Mouse (Mus musculus) heart, adult 2 months (tissue): ENCODE data around the gene Sarm1. TPM values are rescaled to one million over a fixed set of nuclear protein-coding genes. Genes with fewer than 3 reads are reported as not detected.
"Not testable (repeated sequence)": the region's sequence is repeated elsewhere in the genome, so short reads cannot be mapped to it uniquely, and the experiment has no call there.

ENCODE experiments used
- DNase-seq, 2 experiments: peaks; one replicate each; pipeline ENCODE4 v3.0.0; 2021
- H3K27ac ChIP-seq: fragments of 200-600 bp; 2 replicates; pipeline ENCODE4 v1.8.1; 2022
- H3K27me3 ChIP-seq: fragments of 200-500 bp; 2 replicates; pipeline ENCODE4 v1.6.1; 2012; ENCODE audit warnings: mild to moderate bottlenecking, low read length, inconsistent platforms, mixed read lengths; ENCODE audit not compliant: control insufficient read depth, insufficient read depth
- H3K36me3 ChIP-seq: fragments of 200-500 bp; 2 replicates; pipeline ENCODE4 v1.6.1; 2012; ENCODE audit warnings: low read length, inconsistent platforms; ENCODE audit not compliant: control insufficient read depth, insufficient read depth
- H3K4me1 ChIP-seq: fragments of 200-500 bp; 2 replicates; pipeline ENCODE4 v1.6.1; 2011; ENCODE audit warnings: low read length; ENCODE audit not compliant: control insufficient read depth, insufficient read depth
- H3K4me3 ChIP-seq: fragments of 200-600 bp; 2 replicates; pipeline ENCODE4 v1.8.1; 2022
- H3K79me2 ChIP-seq: fragments of 200-500 bp; replicated peaks from 2 replicates; pipeline ENCODE4 v1.6.1; 2012; ENCODE audit warnings: mild to moderate bottlenecking, inconsistent platforms, low read length, moderate library complexity, mixed read lengths; ENCODE audit not compliant: control insufficient read depth, insufficient read depth
- H3K9ac ChIP-seq: fragments of 200-500 bp; 2 replicates; pipeline ENCODE4 v1.6.1; 2012; ENCODE audit warnings: low read depth, mild to moderate bottlenecking, control low read depth, inconsistent platforms, low read length, mixed read lengths
- CTCF ChIP-seq: fragments of 200-600 bp; IDR thresholded peaks from 2 replicates; pipeline ENCODE4 v1.8.1; 2022; ENCODE audit warnings: antibody characterized with exemption, mild to moderate bottlenecking, moderate library complexity
- EP300 ChIP-seq: fragments of 200-500 bp; IDR thresholded peaks from 2 replicates; pipeline ENCODE4 v1.6.1; 2011; ENCODE audit warnings: low read depth, low read length, control low read depth; ENCODE audit not compliant: insufficient read depth
- POLR2A ChIP-seq: fragments of 200-500 bp; IDR thresholded peaks from 2 replicates; pipeline ENCODE4 v1.6.1; 2011; ENCODE audit warnings: mild to moderate bottlenecking, low read depth, low read length, control low read depth; ENCODE audit not compliant: insufficient read depth
- WGBS: fragments of 180-500 bp; shearing (Covaris S2); methylation state at CpG from one replicate; pipeline ENCODE4 v1.1.7; 2018; 5-methylcytosine and 5-hydroxymethylcytosine counted together
- intact Hi-C: fragments of 180-260 bp; cut with DNase I; formaldehyde crosslinking; loops from one replicate; pipeline ENCODE4 v1.15.1; 2025
- polyA plus RNA-seq: library from polyadenylated mRNA; depleted of rRNA; stranded (reverse); fragments of >200 nt; gene quantifications from 2 replicates; pipeline ENCODE4 v1.2.3, GENCODE M21; 2012
- total RNA-seq, 2 experiments: library from RNA; stranded (reverse); gene quantifications; 2 replicates each; pipeline ENCODE4 v1.2.3; 2021

Sarm1 gene
- total and polyA plus RNA-seq, 3 experiments, result 0.23 to 0.52 (median 0.45) TPM

- peak within 1 kb of the TSS; percentile 75 for H3K4me3 ChIP-seq
- intact Hi-C loops, result loop anchor here (1.0 to 2.0 kb wide), 2 partner anchors 15 to 24 kb away; partner anchors contain the start of genes Poldip2, Tmem199 and Tmem97
- peaks cover 14% of the 10 kb centered on the region for H3K36me3 ChIP-seq
- H3K27ac ChIP-seq, result peak within 1 kb of the TSS; percentile 91
- H3K79me2 ChIP-seq, result peaks cover 9% of the 10 kb centered on the region; the same call in 1 of the 2 replicates
- TF ChIP-seq POLR2A (peak; percentile 86), EP300 (peak; percentile 64), CTCF (no peak)
- peak; percentile 95 to 98 for DNase-seq
- H3K27me3 ChIP-seq, result no peaks in the 10 kb centered on the region
- peaks cover 9% of the 10 kb centered on the region for H3K4me1 ChIP-seq
- WGBS, result under 1% methylated on average over 52 of the region's 52 CpGs
- H3K9ac ChIP-seq, result peak within 1 kb of the TSS; percentile 90
Observed at GRCm38 (mm10) chr11:78536080-78536689, 38.6 kb upstream of the Sarm1 start, which contains the start of the genes Tnfaip1 and Ift20. Gene Tnfaip1, minus strand, starts transcription at chr11:78536332. Gene Ift20, plus strand, starts transcription at chr11:78536361.

DNA sequence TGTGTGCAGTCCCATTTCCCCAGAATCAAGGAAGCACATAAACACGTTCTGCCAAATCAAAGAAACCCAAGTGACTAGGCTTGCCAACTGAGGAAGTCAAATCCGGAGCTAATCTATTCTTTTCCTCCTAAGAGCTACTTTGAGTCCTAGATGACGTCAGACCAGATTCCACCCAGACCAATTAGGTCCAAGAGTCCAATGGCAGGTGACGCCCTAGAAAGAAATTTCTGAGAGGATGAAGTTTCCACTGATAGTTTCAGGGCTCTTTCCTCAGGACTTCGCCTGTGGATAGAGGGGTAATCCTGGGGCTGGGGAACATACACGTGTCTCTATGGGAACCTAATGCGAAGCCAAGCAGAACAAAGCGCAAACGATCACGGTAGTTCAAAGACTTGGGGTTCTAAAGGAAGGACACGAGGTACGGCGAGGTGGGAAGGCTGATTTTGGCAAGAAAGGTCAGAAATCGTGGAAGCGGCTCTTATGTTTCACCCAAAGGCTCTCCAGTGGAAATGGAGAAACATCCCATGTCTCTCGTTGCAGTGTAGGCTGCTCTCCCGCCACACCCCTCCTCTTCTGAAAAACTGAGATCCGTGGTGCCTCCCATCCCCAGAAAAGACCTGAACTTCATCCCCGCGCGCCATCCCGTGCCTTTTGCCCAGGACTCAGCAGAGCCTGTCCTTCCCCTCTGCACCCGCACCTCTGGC lies 38.0 kb upstream of the Sarm1 start:
- Histone ChIP-seq H3K4me1 (peaks cover 9% of the 10 kb centered on the region), H3K36me3 (peaks cover 14% of the 10 kb centered on the region), H3K4me3 (peak overlapping the region; percentile 75), H3K9ac (peak overlapping the region; percentile 89), H3K27me3 (no peaks in the 10 kb centered on the region), H3K79me2 (peaks cover 9% of the 10 kb centered on the region; the same call in 1 of the 2 replicates), H3K27ac (peak overlapping the region; percentile 91)
- intact Hi-C loops, result loop anchor here (1.0 to 2.0 kb wide), 2 partner anchors 15 to 23 kb away; partner anchors contain the start of genes Poldip2, Tmem199 and Tmem97
- peak in 1 of 2 experiments; percentile 54 for DNase-seq
- TF ChIP-seq CTCF (no peak), POLR2A (peak; percentile 54; the same call in 1 of the 2 replicates), EP300 (no peak)
- under 1% methylated on average over 23 of the region's 23 CpGs for WGBS

GRCm38 (mm10) chr11:78534516-78534915 lies 37.0 kb upstream of the Sarm1 start:
- Histone ChIP-seq H3K9ac (no peak overlapping the region), H3K36me3 (peaks cover 11% of the 10 kb centered on the region), H3K79me2 (peaks cover 12% of the 10 kb centered on the region; the same call in 1 of the 2 replicates), H3K4me3 (peak overlapping the region; percentile 75), H3K27ac (peak overlapping the region; percentile 91), H3K27me3 (no peaks in the 10 kb centered on the region), H3K4me1 (peaks cover 13% of the 10 kb centered on the region)
- TF ChIP-seq POLR2A (no peak), CTCF (peak; percentile 37)
- 49% methylated on average over 4 of the region's 4 CpGs for WGBS
- intact Hi-C loops, result no loop called here
- DNase-seq, result no peak

- intact Hi-C loops, H3K4me3 ChIP-seq: not testable (repeated sequence)
Observed at GRCm38 (mm10) chr11:78531515-78531914, 34.0 kb upstream of the Sarm1 start.

DNA sequence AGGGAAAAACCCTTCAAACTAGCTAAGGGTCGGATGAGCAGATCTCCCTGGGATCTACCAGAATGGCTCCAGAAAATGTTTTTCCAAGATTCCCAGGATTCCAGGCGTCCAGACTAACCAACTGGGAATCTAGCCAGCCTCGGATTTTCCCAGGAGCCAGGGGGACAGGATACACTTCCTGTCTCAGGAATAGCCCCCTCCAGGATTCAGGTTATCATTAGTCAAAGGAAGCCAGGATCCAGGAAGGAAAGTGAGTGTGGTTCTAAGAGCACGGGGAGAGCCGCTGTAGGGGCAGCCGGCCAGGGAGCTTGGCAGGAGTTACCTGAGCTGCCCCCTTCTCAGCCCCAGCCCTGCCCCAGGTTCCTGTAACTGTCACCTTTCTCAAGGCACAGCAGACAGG lies 33.5 kb upstream of the Sarm1 start:
- Histone ChIP-seq H3K79me2 (peaks cover 8% of the 10 kb centered on the region; the same call in 1 of the 2 replicates), H3K36me3 (peaks cover 9% of the 10 kb centered on the region), H3K27me3 (no peaks in the 10 kb centered on the region), H3K9ac (no peak overlapping the region; the same call in 1 of the 2 replicates), H3K4me1 (peaks cover 13% of the 10 kb centered on the region), H3K27ac (peak overlapping the region; percentile 83), H3K4me3 (peak overlapping the region; percentile 26)
- peak; percentile 66 to 77 for DNase-seq
- no peak for TF ChIP-seq CTCF
- TF ChIP-seq EP300, result peak; percentile 78
- TF ChIP-seq POLR2A, result no peak
- intact Hi-C loops, result no loop called here
- WGBS, result 30% methylated on average over 6 of the region's 6 CpGs

More at GRCm38 (mm10) chr11:78531515-78531914, 34.0 kb upstream of the Sarm1 start:
- Histone ChIP-seq H3K4me1 (peaks cover 13% of the 10 kb centered on the region), H3K27ac (peak overlapping the region; percentile 83)
- not testable (repeated sequence) for H3K36me3 ChIP-seq, DNase-seq, H3K27me3 ChIP-seq, H3K9ac ChIP-seq, H3K79me2 ChIP-seq
- WGBS, result 60% methylated on average over 10 of the region's 10 CpGs

GRCm38 (mm10) chr11:78530001-78530400 lies 32.4 kb upstream of the Sarm1 start:
- TF ChIP-seq POLR2A (no peak), EP300 (no peak), CTCF (no peak)
- Histone ChIP-seq H3K4me1 (peaks cover 11% of the 10 kb centered on the region), H3K36me3 (peaks cover 9% of the 10 kb centered on the region), H3K4me3 (peak overlapping the region; percentile 26; the same call in 1 of the 2 replicates), H3K27me3 (no peaks in the 10 kb centered on the region), H3K27ac (peak overlapping the region; percentile 83), H3K9ac (peak overlapping the region; percentile 3; the same call in 1 of the 2 replicates), H3K79me2 (peaks cover 8% of the 10 kb centered on the region; the same call in 1 of the 2 replicates)
- no peak for DNase-seq
- intact Hi-C loops, result no loop called here
- 83% methylated on average over 12 of the region's 12 CpGs for WGBS
